Mouse (Mus musculus) gastrocnemius, postnatal 4 days (tissue): ENCODE results near the gene Mdfi. TPM values are rescaled to one million over a fixed set of nuclear protein-coding genes. Genes with fewer than 3 reads are reported as not detected.

ENCODE experiments used
- DNase-seq, 2 experiments: peaks; one replicate each; pipeline ENCODE4 v3.0.0; 2021 to 2022; ENCODE audit warnings: low spot score in 2 of 2, mixed read lengths in 2 of 2
- total RNA-seq, 2 experiments: library from RNA; stranded (reverse); gene quantifications; 2 replicates each; pipeline ENCODE4 v1.2.3; 2021

Mdfi gene
- total RNA-seq, 2 experiments from 2014 or later, result 12.0 to 13.0 TPM

DNA sequence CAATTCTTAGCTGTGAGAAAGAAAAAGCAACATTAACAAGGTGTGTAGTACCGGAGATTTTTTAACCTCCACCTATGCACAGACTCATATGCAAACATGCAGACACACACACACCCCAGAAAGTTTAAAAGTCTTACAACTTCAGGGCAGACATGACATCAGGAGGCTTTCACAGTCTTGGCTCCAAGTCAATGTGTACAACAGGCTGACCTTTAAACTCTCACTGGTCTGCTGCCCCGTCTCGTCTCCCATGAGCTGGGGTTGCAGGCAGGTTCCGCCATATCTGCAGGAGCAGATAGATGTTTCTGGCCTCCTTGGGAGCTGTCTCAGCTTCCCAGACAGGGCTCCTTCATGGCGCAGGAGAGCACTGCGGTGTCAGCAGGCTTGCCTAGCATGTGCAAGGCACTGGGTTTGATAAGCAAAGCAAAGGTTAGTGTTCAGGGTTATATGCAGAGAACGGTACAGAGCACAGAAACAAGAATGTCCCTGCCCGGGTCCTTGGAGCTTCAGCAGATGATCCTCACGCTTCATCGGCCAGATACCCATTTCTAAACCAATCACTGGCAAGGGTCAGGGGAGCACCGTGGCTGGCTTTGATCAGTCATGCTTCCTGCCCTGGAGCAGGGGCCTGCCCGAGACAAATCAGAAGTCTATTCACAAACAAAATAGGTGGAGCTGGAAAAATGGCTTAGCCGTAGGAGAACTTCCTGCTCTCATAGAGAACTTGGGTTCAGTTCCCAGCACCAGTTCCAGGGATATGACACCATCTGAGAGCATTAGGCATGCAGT is 29.2 kb downstream of the Mdfi start:
- no peak for DNase-seq

DNA sequence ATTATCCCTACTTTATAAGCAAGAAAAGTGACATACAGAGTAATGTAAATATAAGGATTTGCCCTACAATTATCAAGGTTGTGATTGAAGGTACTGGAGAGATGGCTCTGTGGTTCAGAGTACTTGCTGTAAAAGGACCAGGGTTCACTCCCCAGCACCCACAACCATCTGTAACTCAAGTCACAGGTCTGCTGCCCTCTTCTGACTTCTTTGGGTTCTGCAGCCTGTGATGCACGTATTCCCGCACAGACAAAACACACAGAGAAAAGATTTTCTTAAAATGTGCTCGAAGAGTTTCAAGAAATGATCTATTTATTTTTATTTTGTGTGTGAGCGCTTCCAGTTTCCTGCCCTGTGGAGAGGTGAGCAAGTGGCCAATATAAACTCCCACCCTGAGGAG is 30.8 kb downstream of the Mdfi start:
- no peak for DNase-seq

DNA sequence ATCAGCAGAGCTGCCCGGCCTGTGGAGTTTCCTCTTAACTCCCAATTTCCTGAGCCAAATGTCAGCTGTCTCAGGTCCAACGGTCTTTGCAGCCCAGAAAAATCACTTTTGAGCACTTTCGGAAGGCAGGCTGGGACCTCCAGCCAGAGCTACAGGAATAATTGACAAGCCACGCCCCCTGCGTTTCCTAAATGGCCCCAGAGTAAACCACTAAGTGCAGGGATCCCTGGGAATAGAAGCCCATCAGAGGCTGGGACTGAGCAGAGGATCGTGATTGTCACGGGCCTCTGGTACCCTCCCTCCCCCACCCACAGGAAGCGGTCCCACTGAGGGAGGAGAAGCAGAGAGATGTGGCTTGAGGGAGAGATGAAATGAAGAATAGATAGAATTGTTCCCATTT is 31.7 kb downstream of the Mdfi start:
- no peak for DNase-seq

DNA sequence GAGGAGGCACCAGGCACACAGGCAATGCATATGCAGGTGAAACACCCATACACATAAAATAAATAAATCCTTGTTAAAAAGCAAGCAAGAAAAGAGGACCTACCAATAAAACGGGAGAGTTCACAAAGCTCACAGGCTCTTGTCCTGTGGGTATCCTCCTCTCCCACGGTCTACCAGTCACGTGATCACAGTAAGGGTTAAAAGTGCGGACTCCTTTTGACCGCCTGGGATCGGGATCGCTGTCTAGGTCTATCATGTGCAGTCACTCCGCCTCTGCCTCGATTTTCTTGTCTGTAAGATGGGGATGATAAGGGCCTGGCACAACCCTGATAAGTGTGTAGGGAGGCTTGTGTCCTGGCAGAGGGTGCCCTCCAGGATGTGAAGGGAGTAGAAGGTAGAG is 37.1 kb downstream of the Mdfi start:
- DNase-seq, result no peak

DNA sequence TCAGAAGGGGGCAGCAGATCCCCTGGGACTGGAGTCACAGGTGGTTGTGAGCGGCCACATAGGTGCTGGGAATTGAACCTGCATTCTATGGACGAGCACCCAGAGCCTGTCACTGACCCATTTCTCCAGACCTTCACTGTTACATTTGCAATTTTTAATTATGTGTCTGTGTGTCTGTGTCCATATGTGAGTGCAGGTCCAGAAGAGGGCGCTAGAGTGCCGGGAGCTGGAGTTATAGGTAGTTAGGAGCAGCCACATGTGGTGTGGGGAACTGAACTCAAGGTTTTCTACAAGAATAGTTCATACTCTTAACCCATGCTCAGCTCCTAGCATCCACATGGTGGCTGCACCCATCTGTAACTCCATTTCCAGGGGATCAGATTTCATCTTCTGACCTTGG is 37.5 kb downstream of the Mdfi start:
- DNase-seq, result no peak

DNA sequence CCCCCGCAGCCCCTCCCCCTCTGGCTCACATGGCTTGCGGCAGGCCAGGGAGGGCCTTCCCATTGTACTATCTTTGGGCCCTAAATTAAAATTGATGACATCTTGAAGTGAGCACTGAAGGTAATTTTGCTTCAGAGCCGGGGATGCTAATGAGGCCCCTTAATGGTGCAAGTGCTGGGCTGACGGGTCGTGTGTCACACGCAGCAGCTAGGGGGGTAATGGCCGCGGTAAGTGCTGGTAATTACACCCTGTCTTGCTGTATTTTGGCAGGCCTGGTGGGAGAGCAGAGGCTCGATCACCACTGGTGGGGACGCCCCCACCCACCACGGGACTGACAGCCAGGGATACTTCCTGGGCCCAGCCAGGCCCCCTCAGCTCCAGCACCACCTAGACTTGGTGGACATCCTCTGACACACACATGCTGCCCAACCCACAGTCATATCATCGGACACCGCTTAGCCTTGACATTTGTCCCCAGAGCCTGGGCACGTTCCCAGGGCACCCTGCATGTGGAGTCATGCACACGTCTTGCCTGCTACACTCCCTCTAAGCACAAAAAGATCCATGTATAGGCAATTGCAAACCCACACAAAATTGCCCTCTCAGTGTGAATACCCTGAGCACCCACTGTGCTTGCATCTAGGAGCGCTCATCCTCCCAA is 38.2 kb downstream of the Mdfi start:
- DNase-seq, result no peak

DNA sequence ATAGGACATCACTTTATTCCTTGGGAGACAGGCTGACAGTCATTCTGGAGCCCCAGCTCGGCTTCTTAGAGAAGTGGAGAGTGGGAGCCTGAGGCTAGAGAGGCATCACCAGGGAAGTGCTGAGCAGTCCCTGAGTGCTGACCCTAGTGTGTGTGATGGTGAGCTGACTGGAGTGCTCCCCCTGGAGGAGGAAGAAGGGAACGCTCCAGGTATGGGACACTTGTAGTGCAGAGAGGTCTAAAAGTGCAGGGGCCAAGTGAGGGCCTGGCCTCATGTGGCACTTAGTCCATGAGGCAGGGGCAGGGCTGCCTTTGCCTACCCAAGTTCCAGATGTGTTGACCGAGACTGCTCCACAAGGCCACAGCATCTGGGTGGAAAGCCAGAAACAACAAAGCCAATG is 39.0 kb downstream of the Mdfi start:
- peak in 1 of 2 experiments; percentile 49 for DNase-seq

DNA sequence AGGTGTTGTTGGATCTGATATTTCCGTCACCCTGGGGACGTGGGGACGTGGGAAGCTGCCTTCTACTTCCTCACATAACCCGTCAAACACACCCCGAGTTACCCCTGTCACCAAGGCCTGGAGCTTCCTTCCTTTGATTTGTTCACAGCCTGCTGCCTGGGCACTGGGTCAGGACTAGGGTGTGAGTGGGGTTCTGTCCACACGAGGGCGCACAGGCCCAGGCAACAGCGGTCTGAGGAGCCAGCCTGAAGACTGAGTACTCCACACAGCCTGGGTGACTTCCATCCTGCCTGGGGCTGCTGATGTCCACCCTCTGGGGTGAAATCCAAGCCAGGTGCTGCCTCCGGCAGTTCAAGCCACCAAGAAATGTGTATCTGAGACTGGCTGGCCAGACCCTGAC is 41.1 kb downstream of the Mdfi start:
- DNase-seq, result peak; percentile 78 to 84

DNA sequence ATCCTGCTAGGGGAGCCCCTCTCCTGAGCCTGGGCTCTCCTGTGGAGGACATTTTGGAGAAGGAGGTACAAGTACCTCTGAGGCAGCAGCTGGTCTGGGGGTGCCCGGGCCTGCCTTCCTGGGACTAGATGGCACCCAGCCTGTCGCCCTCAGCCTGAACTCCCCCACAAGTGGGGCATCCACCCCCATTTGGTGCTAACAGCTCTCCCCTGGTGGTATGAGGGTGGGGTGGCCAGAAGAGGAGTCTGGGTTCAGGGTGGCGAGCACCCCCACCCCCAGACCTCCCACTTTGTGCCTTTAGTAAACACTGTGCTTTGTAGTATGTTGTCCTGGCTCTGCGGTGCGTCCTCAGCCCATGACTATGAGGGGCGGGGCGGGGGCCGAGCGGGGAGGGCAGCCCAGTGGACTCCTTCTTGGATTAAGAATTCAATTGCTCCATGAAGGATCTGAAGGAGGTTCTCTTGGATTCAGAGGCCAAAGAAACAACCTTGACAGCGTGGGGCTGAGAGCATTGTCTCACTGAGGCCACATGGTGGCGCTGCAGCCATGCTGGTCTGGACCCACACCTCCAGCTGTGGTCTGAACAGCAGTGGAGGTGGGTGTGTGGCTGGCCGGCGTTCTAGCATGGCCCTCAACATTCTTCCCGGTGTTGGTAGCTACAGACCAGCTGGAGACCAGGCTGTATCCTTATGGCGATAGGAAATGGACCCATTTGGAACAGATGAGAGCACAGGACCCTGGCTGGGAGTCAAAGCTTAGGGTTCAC is 42.2 kb downstream of the Mdfi start:
- DNase-seq, result peak; percentile 65 to 70

DNA sequence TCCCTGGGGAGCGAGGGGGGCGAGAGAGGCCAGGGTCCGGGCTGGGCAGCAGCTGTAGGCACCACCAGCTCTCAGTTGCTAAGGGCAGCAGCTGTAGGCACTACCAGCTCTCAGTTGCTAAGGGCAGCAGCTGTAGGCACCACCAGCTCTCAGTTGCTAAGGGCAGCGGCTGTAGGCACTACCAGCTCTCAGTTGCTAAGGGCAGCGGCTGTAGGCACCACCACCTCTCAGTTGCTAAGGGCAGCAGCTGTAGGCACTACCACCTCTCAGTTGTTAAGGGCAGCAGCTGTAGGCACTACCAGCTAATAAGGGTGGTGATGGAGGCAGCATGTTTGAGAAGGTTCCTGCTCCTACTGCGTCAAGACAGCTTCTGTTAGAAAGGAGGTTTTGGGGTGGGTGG is 45.5 kb downstream of the Mdfi start:
- no peak for DNase-seq

DNA sequence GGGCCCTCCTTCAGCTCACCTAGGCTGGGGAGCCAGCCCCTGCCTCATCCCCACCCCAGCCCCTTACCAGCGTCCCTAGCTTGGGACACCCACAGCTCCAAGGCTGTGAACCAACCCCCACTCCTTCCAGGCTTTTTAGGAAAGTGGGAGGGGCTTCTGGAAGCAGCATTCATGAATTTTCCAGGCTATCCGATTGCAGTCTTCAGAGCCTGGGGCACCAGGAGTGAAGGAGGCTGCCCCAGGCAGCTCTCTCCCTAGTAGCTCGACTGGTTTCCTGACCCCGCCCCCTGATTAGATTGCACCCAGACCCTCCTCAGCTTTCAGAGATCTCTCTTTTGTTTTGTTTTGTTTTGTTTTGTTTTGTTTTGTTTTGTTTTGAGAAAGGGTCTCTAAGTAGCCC is 46.2 kb downstream of the Mdfi start:
- DNase-seq, result no peak

DNA sequence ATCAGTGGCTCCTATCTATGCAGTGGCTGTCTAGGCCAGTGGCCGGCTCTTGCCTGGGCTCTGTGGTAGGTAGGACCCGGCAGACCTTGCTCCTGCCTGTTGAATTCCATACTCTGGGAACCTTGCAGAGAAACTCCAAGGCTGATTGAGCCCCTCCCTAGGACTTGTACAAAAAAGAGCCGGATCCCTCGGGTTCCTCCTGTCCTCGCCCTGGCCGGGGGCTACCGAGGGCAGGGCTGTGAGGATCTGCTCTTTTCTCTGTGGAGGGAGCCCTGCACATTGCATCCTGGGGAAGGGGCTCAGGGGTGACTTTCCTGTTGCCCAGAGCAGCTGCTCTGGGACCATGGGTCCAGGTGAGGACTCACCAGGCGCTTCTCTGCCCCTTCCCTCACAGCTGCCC is 46.9 kb downstream of the Mdfi start:
- no peak for DNase-seq

DNA sequence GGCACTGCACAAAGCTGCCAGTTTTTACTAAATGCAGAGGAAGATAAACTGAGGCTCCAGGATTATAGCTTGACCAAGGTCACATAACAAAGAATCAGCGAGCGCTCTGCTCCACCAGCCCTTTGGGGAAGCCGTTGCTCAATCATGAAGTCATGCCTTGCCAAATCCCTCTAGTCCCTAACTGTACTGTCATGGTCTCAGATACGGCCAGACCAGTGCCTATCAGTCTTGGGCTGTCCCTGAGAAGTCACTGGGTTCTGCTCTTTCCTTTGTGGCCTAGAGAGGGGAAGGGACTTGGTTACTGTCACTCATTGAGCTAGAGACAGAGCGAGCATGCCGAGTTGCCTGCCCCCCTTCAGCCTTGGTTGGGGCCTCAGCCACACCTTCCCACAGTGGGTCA is 50.1 kb downstream of the Mdfi start:
- no peak for DNase-seq

DNA sequence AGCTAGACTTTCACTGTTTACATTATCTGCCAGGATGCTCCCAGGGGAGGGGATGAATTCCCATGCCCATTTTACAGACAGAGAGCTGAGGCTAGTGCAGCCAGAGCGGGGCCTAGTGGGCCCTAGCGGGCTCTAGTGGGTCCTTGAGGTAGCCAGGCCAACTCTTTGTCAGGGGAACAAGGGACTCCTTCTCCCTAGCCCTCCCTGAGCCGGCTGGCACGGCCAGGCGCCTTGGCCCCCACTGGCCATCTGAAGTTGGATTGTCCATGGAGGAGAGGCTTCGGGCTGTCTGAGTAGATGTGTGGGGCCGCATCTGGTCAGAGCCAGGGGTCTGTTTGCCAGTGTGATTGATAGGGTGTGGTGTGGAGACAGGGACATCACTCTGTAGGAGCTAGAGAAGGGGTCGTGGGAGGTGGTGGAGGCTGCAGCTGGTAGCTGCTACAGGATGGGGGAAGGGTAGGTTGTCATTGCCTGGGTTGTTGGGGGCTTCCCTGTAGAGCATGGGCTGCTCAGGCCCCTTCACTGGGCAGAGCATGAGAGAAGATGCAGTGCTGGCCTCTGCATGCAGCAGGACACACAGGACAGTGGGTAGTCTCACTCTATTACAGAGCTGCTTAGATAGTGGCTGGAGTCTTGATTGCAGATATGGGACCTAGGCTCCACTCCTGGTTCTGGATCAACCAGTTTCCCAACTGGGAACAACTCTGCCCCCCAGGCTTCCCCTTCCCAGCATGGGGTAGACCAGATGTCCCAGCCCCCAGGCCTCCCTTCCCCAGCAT is 50.9 kb downstream of the Mdfi start:
- no peak for DNase-seq

DNA sequence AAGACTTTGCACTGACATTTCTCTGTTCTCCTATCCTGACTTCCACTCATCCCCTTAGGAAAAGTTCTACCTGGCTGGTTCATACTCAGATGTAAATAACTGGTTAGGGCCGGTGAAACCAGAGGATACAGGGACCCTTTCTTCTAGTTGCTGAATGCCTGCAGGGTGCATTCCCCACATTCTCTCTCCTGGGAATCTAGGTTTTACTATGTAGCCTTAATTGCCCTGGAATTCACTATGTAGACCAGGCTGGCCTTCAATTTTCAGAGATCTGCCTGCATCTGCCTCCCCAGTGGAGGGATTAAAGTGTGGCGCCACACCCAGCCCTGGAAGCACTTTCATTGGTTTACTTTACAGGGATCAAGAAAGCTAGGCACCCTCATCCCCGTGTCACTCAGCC is 52.0 kb downstream of the Mdfi start:
- no peak for DNase-seq

DNA sequence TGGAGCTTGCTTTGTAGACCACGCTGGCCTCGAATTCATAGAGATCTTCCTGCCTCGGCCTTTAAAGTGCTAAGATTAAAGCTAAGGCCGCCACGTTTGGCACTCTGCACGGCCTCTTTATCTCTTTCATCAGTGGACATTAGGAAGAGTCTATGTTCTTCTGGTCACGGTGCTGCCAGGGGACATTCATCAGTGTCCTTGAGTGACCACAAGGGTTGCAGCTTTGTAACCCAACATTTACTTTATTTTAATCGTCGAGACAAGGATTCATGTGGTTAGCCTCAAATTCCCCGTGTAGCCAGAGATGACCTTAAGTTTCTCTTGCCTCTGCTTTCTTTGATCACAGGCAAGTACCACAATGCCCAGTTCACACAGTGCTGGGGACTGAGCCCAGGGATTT is 54.0 kb downstream of the Mdfi start:
- DNase-seq, result no peak

DNA sequence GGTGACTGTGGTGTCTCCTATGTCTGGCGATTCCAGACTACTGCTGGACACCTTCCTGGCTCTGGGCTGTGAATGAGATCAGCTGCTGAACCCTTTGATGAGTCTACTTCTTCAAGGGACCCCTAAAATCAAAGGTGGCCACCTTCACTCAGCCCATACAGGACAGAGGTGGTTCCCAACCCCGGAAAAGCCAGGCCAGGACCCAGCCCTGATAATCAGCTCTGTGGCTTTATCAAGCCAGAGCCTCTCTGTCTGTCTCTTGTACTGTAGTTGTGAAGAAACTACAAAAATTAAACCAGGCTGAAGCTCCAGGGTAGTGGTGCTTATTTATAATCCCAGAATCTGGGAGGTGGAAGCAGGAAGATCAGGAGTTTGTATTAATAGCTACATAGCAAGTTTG is 57.4 kb downstream of the Mdfi start:
- DNase-seq, result no peak

DNA sequence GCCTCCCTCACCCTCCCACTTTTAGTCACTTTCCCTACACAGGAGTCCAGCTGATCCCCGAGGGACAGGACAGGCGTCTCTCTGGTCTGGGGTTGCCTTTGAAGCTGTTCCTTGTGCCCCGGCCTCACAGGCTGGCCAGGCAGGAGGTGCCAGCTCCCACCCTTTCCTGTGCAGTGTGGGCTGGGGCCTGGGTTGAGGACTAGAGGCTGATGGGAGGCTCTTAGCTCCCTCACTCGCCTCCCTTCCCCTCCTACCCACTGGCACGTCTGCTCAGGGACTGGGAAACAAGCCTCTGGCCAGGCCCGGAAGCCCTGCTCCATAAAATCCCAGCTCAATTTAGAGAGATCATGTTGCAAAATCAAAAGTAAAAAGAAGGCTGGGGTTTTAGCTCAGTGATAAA is 60.9 kb downstream of the Mdfi start:
- no peak for DNase-seq

DNA sequence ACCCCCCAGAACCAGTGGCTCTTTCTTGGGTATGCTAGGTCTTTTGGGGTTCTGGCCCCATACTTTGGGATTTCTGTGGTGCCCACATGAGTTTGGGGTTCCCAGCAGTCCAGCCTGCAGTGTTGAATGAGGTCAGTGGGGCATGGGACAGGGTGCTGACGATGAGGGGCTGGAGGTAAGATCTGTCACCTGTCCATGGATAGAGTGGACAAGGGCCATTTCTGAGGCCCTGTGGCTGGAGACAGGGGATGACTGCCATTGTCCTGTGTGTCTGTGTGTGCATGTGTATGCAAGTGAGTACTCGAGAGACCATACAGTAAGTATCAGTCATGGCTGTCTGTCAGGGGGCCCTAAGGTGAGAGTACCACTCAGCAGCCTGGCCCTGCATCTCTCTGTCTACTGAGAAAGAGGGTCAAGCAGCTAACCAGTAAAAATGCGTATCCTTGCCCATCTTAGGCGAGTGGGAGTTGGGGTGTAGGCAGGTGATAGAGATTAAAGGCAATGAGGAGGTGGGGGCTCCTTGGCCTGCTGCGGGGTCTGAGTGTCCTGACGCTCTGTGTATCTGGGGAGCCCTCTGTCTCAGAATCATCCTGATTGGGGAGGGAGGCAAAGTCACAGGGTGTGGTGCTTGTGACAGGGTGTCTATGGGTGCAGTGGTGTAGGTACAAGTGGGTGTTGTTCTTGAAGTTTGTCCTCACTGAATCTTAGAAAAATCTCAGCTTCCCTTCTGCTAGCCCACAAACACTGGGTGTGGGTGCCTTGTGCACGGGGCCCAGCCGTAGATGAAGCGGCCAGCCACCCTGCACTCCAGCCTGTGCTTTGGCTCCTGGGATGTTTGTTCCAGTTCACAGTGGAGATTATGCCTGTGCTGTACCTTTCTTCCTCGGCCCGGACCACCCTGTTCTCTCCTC is 64.8 kb downstream of the Mdfi start:
- DNase-seq, result no peak

DNA sequence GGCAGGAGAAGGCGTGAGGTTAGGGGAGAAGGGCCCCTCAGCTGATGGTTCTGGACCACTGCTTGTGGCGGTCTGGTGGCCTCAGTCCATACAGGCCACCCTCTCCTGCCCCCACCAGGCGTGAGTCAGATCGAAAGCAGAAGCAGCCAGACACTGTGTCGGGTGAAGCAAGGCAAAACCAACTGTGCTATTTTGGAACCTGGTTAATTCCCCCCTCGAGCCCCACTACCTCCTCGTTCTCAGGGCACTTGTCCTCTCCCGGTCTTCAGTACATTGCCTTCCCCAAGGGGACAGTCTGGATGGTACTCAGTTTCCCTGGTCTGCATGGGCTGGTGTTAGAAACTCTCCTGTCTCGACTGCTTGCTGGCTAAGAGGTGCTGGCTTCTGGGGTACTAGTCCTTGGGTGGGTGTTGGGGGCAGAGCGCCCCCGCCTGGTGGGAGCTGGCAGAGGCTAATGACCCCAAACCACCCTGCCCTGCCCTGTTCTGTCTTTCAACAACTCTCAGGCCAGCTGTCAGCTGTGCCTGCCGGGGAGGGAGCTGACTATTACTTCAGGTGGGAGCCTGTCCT is 65.7 kb downstream of the Mdfi start:
- no peak for DNase-seq
